Mouse (Mus musculus) NIH3T3 (cell line): ENCODE results near the gene Casc1.

Experiments used
- DNase-seq: peaks from one replicate; pipeline ENCODE4 v3.0.0-alpha.2; 2012; ENCODE audit warnings: low read depth

The Casc1 gene

DNA sequence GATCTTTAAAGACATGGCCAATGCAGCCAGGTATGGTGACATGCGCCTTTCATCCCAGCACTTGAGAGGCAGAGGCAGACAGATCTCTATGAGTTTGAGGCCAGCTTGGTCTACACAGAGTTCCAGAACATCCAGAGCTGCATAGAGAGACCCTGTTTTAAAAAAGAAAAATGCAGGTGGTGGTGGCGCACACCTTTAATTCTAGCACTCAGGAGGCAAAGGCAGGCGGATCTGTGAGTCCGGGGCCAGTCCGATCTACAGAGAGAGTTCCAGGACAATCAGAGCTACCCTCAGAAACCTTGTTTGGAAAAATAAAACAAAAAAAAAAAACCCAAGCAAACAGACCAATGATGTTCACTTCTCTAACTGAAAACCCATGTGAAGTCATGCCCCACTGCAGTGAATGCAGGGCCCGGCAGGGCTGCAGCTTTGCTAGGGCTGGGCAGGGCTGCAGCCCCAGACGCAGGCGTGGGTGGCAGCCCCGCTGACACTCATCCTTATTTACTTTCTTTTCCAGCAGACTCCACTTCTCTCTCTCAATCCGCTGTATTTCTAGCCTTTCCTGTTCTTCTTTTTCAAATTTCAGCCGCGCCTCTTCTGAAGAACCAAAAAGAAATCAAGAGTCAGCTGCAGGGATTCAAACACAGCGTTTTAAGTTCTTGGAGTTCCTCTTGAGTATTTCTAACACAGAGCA, 8.2 kb downstream of the Casc1 start:
- no peak for DNase-seq

DNA sequence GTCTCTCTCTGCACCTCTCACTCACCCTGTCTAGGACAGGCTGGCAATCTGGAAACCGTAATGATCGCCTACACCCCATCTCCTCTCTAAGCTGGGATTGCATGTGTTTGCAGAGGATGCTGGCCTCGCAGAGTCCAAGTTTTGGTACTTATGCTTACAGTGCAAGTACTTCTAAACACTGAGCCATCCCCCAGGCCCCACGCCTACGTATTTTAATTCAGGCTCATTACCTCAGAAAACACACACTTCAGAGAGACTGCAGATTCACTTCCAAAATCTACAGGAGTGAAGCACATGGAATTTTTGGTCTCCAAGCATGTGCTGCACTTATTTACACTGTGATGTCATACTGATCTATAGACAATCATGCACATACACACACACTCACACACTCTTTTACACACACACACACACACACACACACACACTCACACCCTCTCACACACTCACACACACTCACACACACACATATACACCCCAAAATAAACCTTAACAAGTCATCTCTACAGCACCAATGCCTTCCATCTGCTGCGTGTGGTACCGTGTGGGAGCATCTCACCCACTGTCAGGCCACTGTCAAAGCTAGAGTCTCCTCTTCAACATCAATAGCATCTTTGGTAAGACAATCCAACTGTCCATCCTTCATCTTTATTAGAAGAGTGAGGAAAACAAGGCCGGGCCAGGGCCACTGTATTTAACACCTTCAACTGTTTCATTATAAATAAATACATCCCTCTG, 12.7 kb downstream of the Casc1 start:
- no peak for DNase-seq

DNA sequence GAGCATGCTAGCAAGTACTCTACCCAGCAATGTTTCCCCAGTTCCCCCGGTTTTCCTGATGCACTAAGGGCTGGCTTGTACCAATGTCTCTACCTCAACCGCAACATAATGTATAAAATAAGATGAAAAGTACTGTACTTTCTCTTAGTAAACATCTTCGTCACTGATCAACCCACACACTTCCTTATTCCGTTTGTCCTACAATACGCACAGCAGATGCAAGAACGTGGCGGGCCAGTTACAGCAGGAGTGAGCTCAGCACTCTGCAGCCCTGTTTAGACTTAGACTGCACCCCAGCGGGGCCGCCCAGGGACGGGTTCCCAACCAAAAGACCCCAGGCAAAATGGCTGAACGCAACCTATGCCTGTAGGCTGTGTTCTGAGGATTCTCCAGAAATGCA, 17.4 kb downstream of the Casc1 start:
- no peak for DNase-seq

DNA sequence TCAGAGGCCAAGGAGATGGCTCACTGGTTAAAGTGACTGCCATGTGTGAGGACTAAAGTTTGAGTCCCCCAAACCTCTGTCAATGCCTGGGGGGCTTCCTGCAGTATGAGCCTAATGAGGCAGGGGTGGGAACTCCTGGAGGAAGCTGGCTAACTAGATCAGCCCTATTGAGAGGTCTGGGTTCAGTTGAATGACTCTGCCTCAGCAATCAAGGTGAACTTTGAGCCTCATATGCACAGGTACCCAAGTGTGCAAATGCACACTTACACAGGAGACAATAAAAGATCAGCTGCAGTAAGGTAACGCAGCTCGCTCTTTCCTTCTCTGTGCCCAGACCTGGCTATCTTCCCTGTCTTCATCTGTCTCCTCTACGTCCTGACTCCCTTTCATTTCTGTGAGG, 17.8 kb downstream of the Casc1 start:
- DNase-seq, result no peak

DNA sequence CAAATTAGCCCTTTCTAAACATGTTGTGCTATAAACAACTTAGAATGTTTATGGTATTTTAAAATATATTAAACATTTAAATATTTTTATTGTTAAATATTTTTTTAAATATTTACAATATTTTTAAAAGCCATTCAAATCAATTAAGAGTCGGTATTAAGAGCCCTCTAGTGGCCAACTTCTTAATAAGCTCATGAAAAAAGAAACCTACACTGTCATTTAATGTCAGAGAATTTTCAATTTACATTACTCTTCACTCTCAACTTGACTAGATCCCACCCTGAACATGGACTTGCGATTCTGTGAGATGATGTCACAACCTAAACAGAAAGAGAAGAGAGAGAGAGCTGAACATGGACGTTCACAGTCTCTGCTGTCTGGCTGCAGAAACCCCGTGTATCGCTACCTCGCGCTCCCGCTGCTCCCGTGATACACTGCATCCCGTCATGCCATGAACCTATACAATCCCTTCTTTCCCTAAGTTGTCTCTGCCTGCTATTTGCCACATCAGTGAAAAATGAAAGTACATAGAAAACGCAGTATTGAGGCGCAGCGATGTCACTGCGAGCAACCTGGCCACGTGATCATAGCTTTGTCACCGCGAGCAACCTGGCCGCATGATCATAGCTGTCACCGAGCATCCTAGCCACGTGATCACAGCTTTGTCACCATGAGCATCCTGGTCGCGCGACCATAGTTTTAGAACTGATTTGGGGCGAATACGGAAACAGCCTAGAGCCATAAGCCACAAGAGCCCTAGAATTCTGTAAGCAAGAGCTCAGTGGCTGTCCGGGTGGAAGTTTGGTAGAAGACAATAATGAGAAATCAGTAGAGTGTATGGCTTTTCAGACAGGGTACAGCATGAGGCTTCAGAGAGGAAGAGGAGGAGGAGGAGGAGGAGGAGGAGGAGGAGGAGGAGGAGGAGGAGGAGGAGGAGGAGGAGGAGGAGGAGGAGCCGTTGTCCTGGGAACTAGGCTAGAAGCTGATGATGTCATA, 23.4 kb downstream of the Casc1 start:
- peak; percentile 74 for DNase-seq

DNA sequence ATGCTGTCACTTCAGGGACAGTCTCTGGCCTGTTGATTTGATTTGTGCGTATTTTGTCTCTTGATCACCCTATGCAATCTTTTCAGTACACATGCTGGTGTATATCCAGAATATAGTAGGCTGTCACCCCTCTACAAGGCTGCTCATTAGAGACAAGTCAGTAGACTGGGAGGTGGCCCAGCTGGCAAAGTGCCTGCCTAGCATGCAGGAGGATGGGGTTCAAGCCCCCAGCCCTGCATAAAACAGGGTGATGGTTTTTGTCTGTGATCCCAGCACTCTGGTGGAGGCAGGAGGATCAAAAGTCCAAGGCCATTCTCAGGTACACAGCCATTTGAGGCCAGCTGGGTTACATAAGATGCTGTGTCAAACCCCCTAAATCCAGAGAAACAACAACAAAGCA, 24.7 kb downstream of the Casc1 start:
- DNase-seq, result no peak

DNA sequence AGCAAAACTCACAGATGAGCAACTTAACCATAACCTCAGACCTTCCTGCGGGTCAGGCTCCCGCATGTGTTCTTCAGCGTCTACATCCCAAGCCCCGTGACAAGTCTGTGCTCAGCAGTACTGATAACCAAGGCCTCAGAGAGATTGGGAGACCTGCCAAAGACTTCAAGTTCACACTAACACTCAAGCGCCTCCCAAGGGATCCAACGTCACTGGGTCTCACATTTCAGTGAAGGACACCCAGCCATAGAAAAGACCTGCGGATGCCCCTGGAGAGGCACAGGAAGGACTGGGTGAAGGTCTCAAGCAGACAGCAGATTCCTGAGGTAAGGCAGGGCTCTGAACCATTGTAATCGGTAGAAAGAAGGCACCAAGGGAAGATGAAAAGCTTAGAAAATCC, 28.8 kb downstream of the Casc1 start:
- no peak for DNase-seq

DNA sequence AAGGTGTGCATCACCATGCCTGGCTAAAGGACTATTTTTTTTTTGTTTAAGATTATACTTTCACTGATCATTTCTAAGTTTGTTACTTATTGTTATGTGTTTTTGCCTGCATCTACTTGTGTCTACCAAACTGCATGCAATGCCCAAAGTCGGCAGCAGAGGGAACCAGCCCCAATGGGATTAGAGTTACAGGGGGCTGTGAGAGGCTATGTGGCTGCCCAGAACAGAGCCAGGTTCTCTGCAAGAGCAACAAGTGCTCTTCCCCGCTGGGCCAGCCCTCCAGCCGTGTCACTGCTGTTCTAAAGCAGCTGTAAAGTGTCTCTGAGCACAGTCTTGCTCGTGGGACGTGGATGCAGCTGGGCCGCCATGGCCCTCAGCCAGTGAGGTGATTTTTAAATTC, 31.1 kb downstream of the Casc1 start:
- DNase-seq, result peak; percentile 77

DNA sequence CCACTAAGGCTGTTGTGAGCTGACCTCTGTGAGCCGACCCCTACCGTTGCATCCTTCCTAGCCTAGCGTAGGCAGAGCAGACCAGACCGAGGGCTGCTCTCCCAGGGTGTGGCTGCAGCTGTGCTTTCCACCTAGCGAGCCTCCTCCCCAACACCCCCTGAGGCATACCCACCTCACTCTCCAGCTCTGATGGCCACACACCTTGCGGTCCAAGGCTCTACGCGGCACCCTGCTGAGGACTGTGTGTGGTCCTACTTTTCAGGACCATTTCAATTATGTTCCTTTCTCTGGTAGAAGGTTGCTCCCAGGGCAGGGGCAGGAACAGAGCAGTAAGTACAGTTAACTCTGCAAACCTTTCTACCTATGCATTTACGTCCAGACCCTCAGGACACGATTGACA, 34.3 kb downstream of the Casc1 start:
- DNase-seq, result no peak

DNA sequence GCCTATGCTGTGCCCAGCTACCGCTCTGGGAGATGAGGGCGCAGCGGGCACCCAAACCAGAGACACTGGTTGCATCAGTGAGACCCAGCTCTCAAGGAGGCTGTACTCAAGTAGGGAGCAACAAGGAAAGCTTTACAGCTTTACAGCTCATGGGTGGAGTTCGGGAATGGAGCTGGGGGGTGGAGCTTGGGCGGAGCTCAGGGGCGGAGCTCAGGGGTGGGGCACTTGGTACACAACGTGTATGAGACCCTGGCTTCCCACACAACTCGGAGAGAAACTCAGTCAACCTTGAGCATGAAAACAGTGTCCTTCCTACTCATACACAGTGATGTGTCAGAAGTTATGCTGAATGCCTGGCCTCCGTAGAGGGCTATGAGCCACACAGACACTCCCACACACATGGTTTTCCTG, 35.2 kb downstream of the Casc1 start:
- DNase-seq, result peak; percentile 22

DNA sequence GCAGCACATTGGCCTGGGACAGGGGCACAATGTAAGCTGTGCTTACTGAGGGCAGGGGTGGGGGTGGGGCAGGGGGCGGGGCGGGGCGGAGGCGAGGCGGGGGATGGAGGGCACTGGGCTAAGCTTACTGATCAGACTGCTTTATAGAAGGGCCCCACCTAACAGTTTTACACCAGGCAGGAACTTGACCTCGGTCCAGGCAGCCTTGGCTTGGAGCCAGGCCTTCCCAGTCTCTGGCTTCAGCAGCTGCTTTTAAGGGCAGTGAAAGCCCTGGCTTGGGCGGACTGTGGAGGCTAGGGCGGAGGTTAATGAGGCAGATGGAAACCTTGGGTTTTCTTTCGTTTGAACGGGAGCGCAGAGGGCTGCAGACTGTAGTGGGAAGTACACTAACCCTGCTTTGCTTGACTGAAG, 37.0 kb downstream of the Casc1 start:
- DNase-seq, result peak; percentile 74

DNA sequence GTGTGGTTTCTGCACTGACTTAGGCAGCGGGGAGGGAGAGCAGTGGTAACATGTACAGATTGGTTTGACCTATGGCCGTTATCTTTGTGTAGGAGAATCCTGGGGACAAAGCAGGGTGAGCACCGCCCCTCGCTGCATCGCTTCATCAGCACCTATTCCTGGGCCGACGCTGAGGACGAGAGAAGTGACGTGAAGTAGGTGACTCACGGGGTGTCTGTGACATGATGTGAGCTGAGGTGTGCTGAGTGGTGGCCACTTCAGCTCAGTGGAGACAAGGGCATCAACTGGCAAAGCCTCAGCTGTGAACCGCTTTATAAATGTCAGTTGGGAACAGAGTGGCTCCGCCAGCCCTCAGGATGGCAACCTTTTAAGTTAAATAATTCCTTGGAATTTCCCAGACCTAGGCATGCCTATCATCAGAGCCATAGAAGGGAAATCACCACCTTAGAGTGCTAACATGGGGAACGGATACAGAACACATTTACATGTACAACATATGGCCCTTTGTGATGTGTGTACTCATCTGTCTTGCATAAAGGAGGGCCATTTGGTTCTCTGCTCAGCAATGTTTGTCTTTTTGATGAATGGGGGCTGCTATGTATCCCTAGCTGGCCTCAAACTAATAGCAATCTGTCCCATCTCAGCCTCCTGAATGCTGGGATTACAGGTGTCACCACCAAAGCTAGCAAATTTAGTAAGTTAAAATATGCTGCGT, 38.8 kb downstream of the Casc1 start:
- DNase-seq, result no peak

DNA sequence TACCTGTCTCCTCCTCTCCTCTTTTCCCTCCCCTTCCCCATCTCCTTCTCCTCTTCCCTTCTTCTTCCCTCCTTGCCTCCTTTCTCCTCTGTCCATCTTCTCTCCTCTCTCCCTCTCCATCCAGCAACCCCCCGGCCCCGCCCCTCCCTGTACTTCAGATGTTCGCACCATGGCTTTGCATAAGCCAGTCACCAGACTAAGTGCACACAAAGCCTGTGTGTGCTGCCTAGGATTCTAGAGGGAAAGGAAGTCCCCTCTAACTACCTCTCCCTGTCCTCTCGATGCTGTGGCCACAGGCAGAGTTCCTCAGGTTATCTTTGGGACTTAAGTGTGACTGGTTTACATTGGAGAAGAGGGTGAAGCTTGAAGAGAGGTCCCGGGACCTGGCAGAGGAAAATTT, 50.2 kb downstream of the Casc1 start:
- DNase-seq, result no peak

DNA sequence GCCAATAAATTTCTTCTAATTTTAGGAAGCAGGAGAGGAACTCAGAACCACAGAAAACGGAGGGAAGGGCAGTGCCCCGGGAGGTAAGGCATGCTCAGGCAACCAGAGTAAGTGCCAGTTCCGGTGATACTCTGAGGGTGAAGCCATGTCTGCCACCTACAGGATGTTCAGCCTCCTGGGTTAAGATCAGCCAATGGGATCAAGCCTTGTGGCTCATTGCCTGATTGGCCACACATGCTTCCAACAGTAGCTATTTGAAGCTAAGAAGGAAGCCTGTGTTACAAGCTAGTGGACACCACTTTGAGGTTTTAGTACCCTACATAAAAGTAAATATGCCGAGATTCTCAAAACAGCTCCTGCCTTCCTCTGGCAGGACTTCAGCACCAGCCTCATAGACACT, 52.2 kb downstream of the Casc1 start:
- peak; percentile 29 for DNase-seq

DNA sequence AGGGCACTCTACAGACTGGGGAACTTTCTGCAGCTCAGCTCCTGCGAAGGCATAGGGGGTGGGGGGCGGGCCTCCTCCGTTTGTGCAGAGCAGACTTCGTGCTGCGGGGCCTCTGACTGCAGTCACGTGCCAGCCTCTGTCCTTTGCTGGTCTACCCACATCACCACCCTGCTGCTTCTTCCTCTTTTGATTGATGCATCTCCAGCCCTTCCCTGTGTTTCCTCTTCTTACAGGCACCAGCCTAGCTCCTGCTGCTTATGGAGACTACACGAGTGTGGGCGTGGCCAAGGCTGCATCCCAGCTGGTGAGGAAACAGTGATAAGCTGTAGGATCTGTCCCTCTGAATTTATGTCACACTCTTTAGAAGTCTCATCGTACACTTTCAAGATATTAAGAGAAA, 61.8 kb downstream of the Casc1 start:
- DNase-seq, result no peak

DNA sequence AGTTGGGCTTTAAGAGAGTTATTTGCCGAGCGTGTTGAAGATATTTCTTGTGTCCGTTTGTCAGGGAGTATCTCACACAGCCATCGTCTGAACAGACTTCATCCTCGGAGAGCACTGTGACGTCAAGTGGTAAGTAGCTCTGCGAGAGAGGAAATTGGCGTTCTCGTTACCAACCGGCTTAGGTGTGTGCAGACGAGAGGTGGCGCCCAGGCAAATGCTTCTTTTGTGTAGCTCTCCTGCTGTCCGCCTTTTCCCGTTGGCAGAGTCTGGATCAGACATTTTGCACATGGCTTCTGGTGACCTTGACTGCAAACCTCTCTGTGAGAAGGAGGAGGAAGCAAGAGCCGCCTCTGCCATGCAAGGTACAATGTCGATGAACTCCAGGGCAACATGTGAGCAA, 63.1 kb downstream of the Casc1 start:
- DNase-seq, result no peak

DNA sequence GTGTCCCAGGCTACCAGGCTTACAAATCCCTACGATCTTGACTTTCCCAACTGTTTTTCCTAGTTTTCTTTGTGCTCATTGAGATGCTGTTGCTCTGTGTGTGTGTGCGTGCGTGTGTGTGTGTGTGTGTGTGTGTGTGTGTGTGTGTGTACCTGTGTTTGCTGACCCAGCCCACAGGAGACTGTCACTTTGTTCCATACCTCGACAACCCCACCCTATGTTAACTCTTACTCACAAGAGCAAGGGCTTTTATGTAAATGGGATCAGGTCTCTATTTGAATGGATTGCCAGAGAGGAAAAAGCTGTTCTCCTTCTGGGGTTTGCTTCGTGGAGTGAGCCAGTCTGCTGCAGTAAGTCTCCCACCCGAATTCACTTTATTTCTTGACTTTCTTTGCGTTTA, 65.6 kb downstream of the Casc1 start:
- DNase-seq, result no peak

DNA sequence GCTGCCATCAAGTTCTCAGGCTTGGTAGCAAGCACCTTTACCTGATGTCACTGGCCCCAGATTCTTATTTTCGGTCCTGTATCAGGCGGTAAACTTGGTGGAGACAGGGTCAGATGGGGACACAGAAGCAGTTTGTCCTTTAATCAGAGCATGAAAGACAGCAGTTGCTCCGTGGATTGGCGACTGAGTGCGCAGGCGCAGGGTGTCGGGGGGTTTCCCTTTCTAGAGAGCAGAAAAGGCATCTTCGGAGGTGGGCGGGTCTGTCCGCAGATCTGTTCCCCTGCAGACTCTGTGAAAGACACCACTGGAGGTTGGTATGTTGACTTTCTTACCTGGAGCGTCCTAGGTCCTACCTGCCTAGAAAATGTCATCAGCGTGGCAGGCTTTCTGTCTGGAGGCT, 69.0 kb downstream of the Casc1 start:
- DNase-seq, result no peak

DNA sequence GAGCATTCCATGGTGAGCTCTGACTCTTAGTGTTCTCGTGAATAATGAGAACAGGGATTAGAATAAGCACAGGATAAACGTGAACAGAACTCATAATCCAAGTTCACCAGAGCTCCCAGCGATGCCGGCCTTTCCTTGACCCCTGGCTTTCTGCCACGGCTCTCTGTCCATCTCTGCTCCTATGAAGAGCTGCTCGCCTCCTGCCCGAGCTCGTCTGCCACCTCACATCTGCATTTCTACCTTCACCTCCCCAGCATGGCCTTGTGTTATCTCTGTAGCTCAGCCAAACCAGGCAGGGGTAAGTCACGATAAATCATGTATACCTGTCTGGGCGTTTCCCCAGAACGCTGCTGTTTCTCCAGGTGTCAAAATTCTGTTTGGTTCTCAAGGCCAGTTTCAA, 70.1 kb downstream of the Casc1 start:
- no peak for DNase-seq

DNA sequence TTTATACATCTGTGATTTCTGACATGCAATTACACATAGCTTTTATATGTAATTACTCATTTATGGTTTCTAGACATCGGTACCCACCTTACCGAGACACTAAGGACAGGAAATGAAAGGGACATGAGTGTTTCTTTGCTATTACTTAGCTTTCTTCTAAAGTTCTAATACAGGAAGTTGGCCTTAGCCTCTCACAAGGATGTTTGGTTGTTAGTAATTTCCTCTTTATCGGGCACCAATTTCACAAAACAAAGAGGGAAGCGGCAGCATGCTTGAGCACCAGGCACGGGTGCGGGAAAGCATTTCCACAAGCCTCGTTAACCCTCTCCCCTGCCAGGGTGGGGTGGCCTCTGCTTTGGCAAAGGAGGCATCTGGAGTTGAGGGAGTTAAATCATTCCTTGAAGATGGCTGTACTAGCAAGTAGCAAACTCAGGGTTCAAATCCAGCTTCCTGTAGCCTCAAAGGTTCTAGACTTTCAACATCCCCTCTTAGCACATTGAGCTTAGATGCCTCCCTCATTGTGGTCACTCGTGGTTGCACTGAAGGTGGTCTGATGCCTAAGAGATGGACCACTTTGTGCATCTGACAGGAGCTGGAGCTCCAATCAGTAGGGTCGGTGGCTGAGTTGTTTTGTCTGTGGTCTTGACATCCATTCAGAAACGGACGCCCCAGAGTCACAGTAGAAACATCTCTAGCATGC, 70.9 kb downstream of the Casc1 start:
- DNase-seq, result no peak

DNA sequence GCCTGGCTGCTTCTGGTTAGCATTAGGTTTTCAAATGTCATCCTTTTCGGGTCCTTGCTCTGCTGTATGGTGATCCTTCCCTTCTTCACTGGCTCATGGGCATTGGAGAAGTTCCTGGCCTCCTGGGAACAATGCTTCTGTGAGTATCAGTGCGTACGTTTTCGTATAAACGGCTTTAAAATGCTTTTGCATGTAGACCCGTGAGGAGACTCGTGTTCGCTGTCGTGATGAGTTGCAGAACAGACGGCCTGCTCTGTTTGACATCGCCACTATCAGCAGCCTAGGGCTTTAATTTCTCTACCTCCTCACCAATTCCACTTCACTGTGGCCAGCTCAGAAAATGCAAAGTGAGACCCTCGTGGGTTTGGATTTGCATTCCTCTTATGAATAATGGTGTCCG, 71.6 kb downstream of the Casc1 start:
- DNase-seq, result no peak
